Mouse (Mus musculus): ENCODE data around the gene Olfr718-ps1. TPM values are rescaled to one million over a fixed set of nuclear protein-coding genes. Genes with fewer than 3 reads are reported as not detected.
A peak's percentile ranks its signal among the peaks of the same experiment; 100 is the strongest.

Gene Olfr718-ps1
- polyA plus RNA-seq, 1 experiment = not detected

DNA sequence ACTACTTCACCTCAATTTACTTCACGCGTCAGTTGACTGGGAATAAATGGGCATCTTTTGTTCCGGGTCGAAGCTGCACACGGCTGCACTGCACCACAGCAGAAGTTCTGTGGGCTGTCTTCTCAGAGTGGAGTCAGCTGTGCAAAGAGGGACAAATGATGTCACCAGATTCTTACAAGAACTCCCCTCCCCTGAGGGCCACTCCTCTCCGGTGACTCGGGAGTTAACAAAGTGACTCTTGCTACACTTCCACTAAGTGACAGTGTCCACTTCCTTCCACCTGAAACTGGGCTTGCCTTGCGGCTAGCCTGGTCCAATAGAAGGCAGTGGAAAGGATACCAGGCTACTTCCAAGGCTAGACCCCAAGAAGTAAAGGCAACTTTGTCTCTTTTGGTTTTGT is 25.3 kb downstream of the Olfr718-ps1 start:
- TF ChIP-seq CTCF (IDR thresholded peaks at IDR 0.05; ENCODE audit: control insufficient read depth, insufficient read depth, insufficient read length) (no peak), MYOD1 (IDR thresholded peaks at IDR 0.05; ENCODE audit: control insufficient read depth, insufficient read length, low read depth) (no peak), USF1 (IDR thresholded peaks at IDR 0.05; ENCODE audit: low read depth) (no peak), MYOG (IDR thresholded peaks at IDR 0.05; ENCODE audit: control insufficient read depth, extremely low read depth, insufficient read length) (no peak), MAX (IDR thresholded peaks at IDR 0.05) (no peak), FOSL1 (IDR thresholded peaks at IDR 0.05; ENCODE audit: insufficient read depth, low read length, poor library complexity, severe bottlenecking) (no peak), CEBPB (IDR thresholded peaks at IDR 0.05; ENCODE audit: low read depth) (no peak)
- Histone ChIP-seq H3K36me3 (ENCODE audit: control insufficient read depth, insufficient read depth) (no peaks in the 10 kb centered on the region), H3K79me2 (ENCODE audit: control insufficient read depth, insufficient read depth) (no peaks in the 10 kb centered on the region), H3K27me3 (ENCODE audit: control insufficient read depth, insufficient read depth, insufficient read length) (peaks cover 8% of the 10 kb centered on the region), H3ac (ENCODE audit: control insufficient read depth, insufficient read length, low read depth) (no peak overlapping the region), H3K79me3 (ENCODE audit: low read depth) (no peaks in the 10 kb centered on the region), H3K4me3 (ENCODE audit: insufficient read depth, poor library complexity, severe bottlenecking) (no peak overlapping the region)

DNA sequence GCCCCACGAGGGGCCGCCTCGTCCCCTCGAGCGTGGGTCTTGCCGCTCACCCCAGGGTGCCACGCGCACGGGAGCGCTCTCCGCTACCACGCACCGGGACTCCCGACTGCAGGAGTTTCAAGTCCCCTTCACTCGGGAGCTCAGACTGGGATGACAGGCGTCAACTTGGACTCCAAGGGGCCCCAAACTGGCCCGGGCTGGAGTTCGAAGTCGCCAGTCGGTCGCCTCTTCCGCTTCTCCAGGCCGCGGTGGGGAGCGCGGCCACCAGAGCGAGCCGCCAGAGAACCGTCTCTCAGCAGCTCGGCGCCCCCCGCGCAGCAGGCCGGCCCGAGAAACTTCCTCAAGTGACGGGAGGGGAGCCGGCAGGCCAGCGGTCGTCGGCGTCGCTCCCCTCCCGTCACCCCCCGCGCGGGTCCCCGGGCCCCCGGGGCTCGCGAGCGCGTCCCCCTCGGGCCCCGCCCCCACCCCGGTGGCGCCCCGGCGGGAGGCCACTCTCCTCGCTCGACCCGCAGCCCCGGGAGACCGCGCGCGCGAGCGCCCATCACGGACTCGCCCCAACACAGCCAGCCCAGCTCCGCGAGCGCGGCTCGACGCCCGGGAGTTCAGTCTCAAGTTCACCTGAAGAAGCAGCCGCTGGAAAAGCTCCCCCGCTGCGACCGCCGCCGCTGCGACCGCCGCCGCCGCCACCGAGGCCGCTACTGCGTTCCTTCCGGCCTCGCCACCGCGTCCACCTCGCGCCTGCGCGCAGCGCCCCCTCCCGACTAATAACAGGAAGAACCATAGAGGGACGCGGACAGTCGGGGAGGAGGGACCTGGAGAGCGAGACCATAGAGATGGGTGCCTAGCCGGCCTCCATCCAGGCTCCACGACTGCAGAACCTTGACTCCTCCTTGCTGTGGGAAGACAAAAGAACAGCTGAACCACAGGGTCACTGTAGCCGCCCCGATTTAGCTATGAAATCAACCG is 34.8 kb downstream of the Olfr718-ps1 start, which contains the start of gene Rnf216:
TSS of gene Rnf216 (minus strand) at position 714 of the 966 bp plus-strand sequence.
- H3K4me3 ChIP-seq (ENCODE audit: insufficient read depth, poor library complexity, severe bottlenecking) = peak within 1 kb of the TSS; percentile 64
- TF ChIP-seq CTCF (IDR thresholded peaks at IDR 0.05; ENCODE audit: control insufficient read depth, insufficient read depth, insufficient read length) (peak; percentile 82), MAX (IDR thresholded peaks at IDR 0.05) (no peak), FOSL1 (IDR thresholded peaks at IDR 0.05; ENCODE audit: insufficient read depth, low read length, poor library complexity, severe bottlenecking) (no peak), MYOG (IDR thresholded peaks at IDR 0.05; ENCODE audit: control insufficient read depth, extremely low read depth, insufficient read length) (no peak), CEBPB (IDR thresholded peaks at IDR 0.05; ENCODE audit: low read depth) (no peak)

DNA sequence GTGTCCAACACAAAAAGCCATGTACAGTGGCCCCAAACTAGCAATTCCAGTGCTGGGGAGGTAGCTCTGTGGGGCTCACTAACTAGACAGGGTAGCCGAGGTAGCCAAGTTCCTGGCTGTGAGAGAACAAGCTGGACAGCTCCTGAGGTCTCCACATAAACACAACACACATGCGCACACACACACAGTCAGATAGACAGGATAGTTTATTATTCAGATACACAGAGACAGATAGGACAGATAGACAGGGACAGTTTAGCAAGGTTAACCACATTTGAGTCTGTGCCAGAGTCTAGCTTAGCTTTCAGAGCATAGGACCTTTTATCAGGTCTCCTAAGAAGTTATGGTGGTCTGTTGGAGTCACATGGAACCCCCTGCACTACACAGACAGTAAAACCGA is 40.5 kb downstream of the Olfr718-ps1 start:
- Histone ChIP-seq H3K79me2 (ENCODE audit: control insufficient read depth, insufficient read depth) (peaks cover 100% of the 10 kb centered on the region), H3K79me3 (ENCODE audit: low read depth) (peaks cover 77% of the 10 kb centered on the region), H3K36me3 (ENCODE audit: control insufficient read depth, insufficient read depth) (peaks cover 3% of the 10 kb centered on the region), H3ac (ENCODE audit: control insufficient read depth, insufficient read length, low read depth) (no peak overlapping the region), H3K27me3 (ENCODE audit: control insufficient read depth, insufficient read depth, insufficient read length) (no peaks in the 10 kb centered on the region), H3K4me3 (ENCODE audit: insufficient read depth, poor library complexity, severe bottlenecking) (no peak overlapping the region)
- TF ChIP-seq CTCF (IDR thresholded peaks at IDR 0.05; ENCODE audit: control insufficient read depth, insufficient read depth, insufficient read length) = no peak
- TF ChIP-seq MYOG (IDR thresholded peaks at IDR 0.05; ENCODE audit: control insufficient read depth, extremely low read depth, insufficient read length) = no peak
- no peak for TF ChIP-seq MYOD1 (IDR thresholded peaks at IDR 0.05; ENCODE audit: control insufficient read depth, insufficient read length, low read depth)
- no peak for TF ChIP-seq CEBPB (IDR thresholded peaks at IDR 0.05; ENCODE audit: low read depth)
- no peak for TF ChIP-seq MAX (IDR thresholded peaks at IDR 0.05)
- TF ChIP-seq FOSL1 (IDR thresholded peaks at IDR 0.05; ENCODE audit: insufficient read depth, low read length, poor library complexity, severe bottlenecking) = no peak
- no peak for TF ChIP-seq USF1 (IDR thresholded peaks at IDR 0.05; ENCODE audit: low read depth)

More for the DNA sequence above, 34.8 kb downstream of the Olfr718-ps1 start, which contains the start of gene Rnf216:
- Histone ChIP-seq H3K36me3 (ENCODE audit: control insufficient read depth, insufficient read depth) (peaks cover 3% of the 10 kb centered on the region), H3K27me3 (ENCODE audit: control insufficient read depth, insufficient read depth, insufficient read length) (no peaks in the 10 kb centered on the region), H3ac (ENCODE audit: control insufficient read depth, insufficient read length, low read depth) (peak within 1 kb of the TSS; percentile 80), H3K79me3 (ENCODE audit: low read depth) (peaks cover 38% of the 10 kb centered on the region), H3K79me2 (ENCODE audit: control insufficient read depth, insufficient read depth) (peaks cover 53% of the 10 kb centered on the region)

DNA sequence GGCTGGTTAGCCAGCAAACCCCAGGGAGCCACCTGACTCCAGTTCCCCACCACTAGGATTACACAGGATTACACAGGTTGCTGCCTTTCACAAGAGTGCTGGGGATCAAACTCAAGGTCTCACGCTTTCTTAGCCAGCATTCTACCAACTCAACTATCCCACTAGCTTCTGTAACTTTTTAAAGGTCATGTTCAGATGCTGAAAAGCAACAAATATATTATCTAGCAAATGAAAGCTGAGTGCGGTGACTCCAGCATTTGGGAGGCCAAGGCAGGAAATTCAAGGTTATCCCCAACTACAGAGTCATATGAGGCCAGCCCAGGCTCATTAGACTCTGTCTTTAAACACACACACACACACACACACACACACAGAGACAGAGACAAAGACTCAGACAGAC is 44.1 kb downstream of the Olfr718-ps1 start:
- Histone ChIP-seq H3K79me3 (ENCODE audit: low read depth) (peaks cover 68% of the 10 kb centered on the region), H3K79me2 (ENCODE audit: control insufficient read depth, insufficient read depth) (peaks cover 97% of the 10 kb centered on the region), H3K27me3 (ENCODE audit: control insufficient read depth, insufficient read depth, insufficient read length) (no peaks in the 10 kb centered on the region), H3K4me3 (ENCODE audit: insufficient read depth, poor library complexity, severe bottlenecking) (no peak overlapping the region), H3K36me3 (ENCODE audit: control insufficient read depth, insufficient read depth) (no peaks in the 10 kb centered on the region), H3ac (ENCODE audit: control insufficient read depth, insufficient read length, low read depth) (no peak overlapping the region)
- no peak for TF ChIP-seq MAX (IDR thresholded peaks at IDR 0.05)
- no peak for TF ChIP-seq MYOG (IDR thresholded peaks at IDR 0.05; ENCODE audit: control insufficient read depth, extremely low read depth, insufficient read length)
- TF ChIP-seq FOSL1 (IDR thresholded peaks at IDR 0.05; ENCODE audit: insufficient read depth, low read length, poor library complexity, severe bottlenecking) = no peak
- no peak for TF ChIP-seq USF1 (IDR thresholded peaks at IDR 0.05; ENCODE audit: low read depth)
- no peak for TF ChIP-seq MYOD1 (IDR thresholded peaks at IDR 0.05; ENCODE audit: control insufficient read depth, insufficient read length, low read depth)
- TF ChIP-seq CEBPB (IDR thresholded peaks at IDR 0.05; ENCODE audit: low read depth) = no peak
- no peak for TF ChIP-seq CTCF (IDR thresholded peaks at IDR 0.05; ENCODE audit: control insufficient read depth, insufficient read depth, insufficient read length)

DNA sequence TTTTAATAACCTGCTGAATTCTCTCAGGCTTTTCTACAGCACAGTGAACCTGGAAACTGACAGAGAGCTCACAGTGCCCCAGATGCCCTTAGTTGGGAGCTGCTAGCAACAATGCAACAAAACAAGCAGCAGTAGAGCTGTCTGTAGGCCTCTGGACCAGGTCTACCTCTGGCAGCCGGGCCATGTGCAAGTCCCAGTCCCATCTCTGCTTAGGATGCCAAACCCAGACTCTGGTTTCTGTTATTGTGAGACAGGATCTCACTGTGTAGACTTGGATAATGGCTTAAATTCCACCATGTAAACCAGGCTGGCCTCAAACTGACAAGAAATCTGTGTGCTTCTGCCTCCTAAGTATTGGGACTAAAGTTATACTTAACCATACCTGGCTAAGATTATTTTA is 45.8 kb downstream of the Olfr718-ps1 start:
- TF ChIP-seq CEBPB (IDR thresholded peaks at IDR 0.05; ENCODE audit: low read depth) = no peak
- TF ChIP-seq USF1 (IDR thresholded peaks at IDR 0.05; ENCODE audit: low read depth) = no peak
- TF ChIP-seq FOSL1 (IDR thresholded peaks at IDR 0.05; ENCODE audit: insufficient read depth, low read length, poor library complexity, severe bottlenecking) = no peak
- TF ChIP-seq MAX (IDR thresholded peaks at IDR 0.05) = no peak
- TF ChIP-seq MYOD1 (IDR thresholded peaks at IDR 0.05; ENCODE audit: control insufficient read depth, insufficient read length, low read depth) = no peak
- TF ChIP-seq MYOG (IDR thresholded peaks at IDR 0.05; ENCODE audit: control insufficient read depth, extremely low read depth, insufficient read length) = no peak
- no peak for TF ChIP-seq CTCF (IDR thresholded peaks at IDR 0.05; ENCODE audit: control insufficient read depth, insufficient read depth, insufficient read length)
- Histone ChIP-seq H3K27me3 (ENCODE audit: control insufficient read depth, insufficient read depth, insufficient read length) (no peaks in the 10 kb centered on the region), H3K79me2 (ENCODE audit: control insufficient read depth, insufficient read depth) (peaks cover 90% of the 10 kb centered on the region), H3K4me3 (ENCODE audit: insufficient read depth, poor library complexity, severe bottlenecking) (no peak overlapping the region), H3ac (ENCODE audit: control insufficient read depth, insufficient read length, low read depth) (no peak overlapping the region), H3K36me3 (ENCODE audit: control insufficient read depth, insufficient read depth) (peaks cover 7% of the 10 kb centered on the region), H3K79me3 (ENCODE audit: low read depth) (peaks cover 59% of the 10 kb centered on the region)

All from C2C12 (cell line).